Mouse (Mus musculus) thymus, adult 2 months (tissue): Measurements from ENCODE around the gene Dlx1. TPM values are rescaled to one million over a fixed set of nuclear protein-coding genes. Genes with fewer than 3 reads are reported as not detected.

Experiments used
- DNase-seq: peaks from one replicate; pipeline ENCODE4 v3.0.0; 2021
- H3K27ac ChIP-seq: fragments of 200-500 bp; 2 replicates; pipeline ENCODE4 v1.5.1; 2012; ENCODE audit warnings: low read length, control low read depth; ENCODE audit not compliant: control insufficient read depth, insufficient read depth
- H3K27me3 ChIP-seq: fragments of 200-500 bp; 2 replicates; pipeline ENCODE4 v1.6.1; 2012; ENCODE audit warnings: mild to moderate bottlenecking, low read length, moderate library complexity, mixed read lengths; ENCODE audit not compliant: control insufficient read depth, insufficient read depth
- H3K36me3 ChIP-seq: fragments of 200-500 bp; 2 replicates; pipeline ENCODE4 v1.6.1; 2012; ENCODE audit warnings: mild to moderate bottlenecking, low read length, moderate library complexity; ENCODE audit not compliant: control insufficient read depth, insufficient read depth
- H3K4me1 ChIP-seq: fragments of 200-500 bp; replicated peaks from 2 replicates; pipeline ENCODE4 v1.6.1; 2012; ENCODE audit warnings: low read length; ENCODE audit not compliant: control insufficient read depth, insufficient read depth
- H3K4me3 ChIP-seq: fragments of 200-500 bp; 2 replicates; pipeline ENCODE4 v1.5.1; 2012; ENCODE audit warnings: mild to moderate bottlenecking, low read length, control low read depth, moderate library complexity; ENCODE audit not compliant: control insufficient read depth, insufficient read depth
- CTCF ChIP-seq: fragments of 200-500 bp; IDR thresholded peaks from 2 replicates; pipeline ENCODE4 v1.5.1; 2012; ENCODE audit warnings: mild to moderate bottlenecking, control low read depth, low read length, moderate library complexity, borderline replicate concordance; ENCODE audit not compliant: control insufficient read depth, poor library complexity, insufficient read depth; ENCODE audit errors: extremely low read depth
- POLR2A ChIP-seq: fragments of 200-500 bp; IDR thresholded peaks from 2 replicates; pipeline ENCODE4 v1.6.1; 2012; ENCODE audit warnings: mild to moderate bottlenecking, low read length, control low read depth, moderate library complexity; ENCODE audit not compliant: control insufficient read depth, poor library complexity, insufficient read depth; ENCODE audit errors: extremely low read depth
- WGBS: fragments of 180-500 bp; shearing (Covaris S2); methylation state at CpG from one replicate; pipeline ENCODE4 v1.1.7; 2018; 5-methylcytosine and 5-hydroxymethylcytosine counted together
- polyA plus RNA-seq: library from polyadenylated mRNA; depleted of rRNA; stranded (reverse); fragments of >200 nt; gene quantifications from 2 replicates; pipeline ENCODE4 v1.2.3, GENCODE M21; 2012

Gene Dlx1
- polyA plus RNA-seq, 1 experiment = 0.78 TPM

GRCm38 (mm10) chr2:71526595-71527322, 1.2 kb upstream of the Dlx1 start:
- Histone ChIP-seq H3K4me1 (peaks cover 54% of the 10 kb centered on the region), H3K27me3 (peaks cover 31% of the 10 kb centered on the region), H3K4me3 (no peak overlapping the region), H3K27ac (no peak overlapping the region), H3K36me3 (no peaks in the 10 kb centered on the region)
- no peak for DNase-seq
- TF ChIP-seq POLR2A (no peak), CTCF (no peak)
- 8% methylated on average over 10 of the region's 10 CpGs for WGBS

GRCm38 (mm10) chr2:71527323-71528013, 445 bp upstream of the Dlx1 start:
- Histone ChIP-seq H3K27me3 (peaks cover 37% of the 10 kb centered on the region), H3K27ac (no peak overlapping the region), H3K4me3 (no peak overlapping the region), H3K4me1 (peaks cover 55% of the 10 kb centered on the region), H3K36me3 (no peaks in the 10 kb centered on the region)
- no peak for DNase-seq
- WGBS = 11% methylated on average over 24 of the region's 24 CpGs
- TF ChIP-seq POLR2A (no peak), CTCF (no peak)

GRCm38 (mm10) chr2:71528714-71529510, 999 bp downstream of the Dlx1 start:
- 3% methylated on average over 57 of the region's 57 CpGs for WGBS
- Histone ChIP-seq H3K27me3 (peaks cover 45% of the 10 kb centered on the region), H3K4me1 (peaks cover 49% of the 10 kb centered on the region), H3K4me3 (peak overlapping the region; percentile 62), H3K36me3 (no peaks in the 10 kb centered on the region), H3K27ac (no peak overlapping the region)
- TF ChIP-seq POLR2A (no peak), CTCF (no peak)
- no peak for DNase-seq

GRCm38 (mm10) chr2:71529511-71530351, 1.8 kb downstream of the Dlx1 start:
- TF ChIP-seq CTCF (no peak), POLR2A (no peak)
- peak overlapping the region; percentile 62 for H3K4me3 ChIP-seq
- H3K4me1 ChIP-seq = peaks cover 45% of the 10 kb centered on the region
- peaks cover 53% of the 10 kb centered on the region for H3K27me3 ChIP-seq
- WGBS = 2% methylated on average over 60 of the region's 60 CpGs
- H3K36me3 ChIP-seq = no peaks in the 10 kb centered on the region
- peak; percentile 61 for DNase-seq
- H3K27ac ChIP-seq = no peak overlapping the region

- WGBS = 7% methylated on average over 34 of the region's 34 CpGs
- Histone ChIP-seq H3K36me3 (no peaks in the 10 kb centered on the region), H3K27me3 (peaks cover 59% of the 10 kb centered on the region), H3K4me3 (no peak overlapping the region), H3K4me1 (peaks cover 39% of the 10 kb centered on the region), H3K27ac (no peak overlapping the region)
- TF ChIP-seq POLR2A (no peak), CTCF (no peak)
- no peak for DNase-seq
These were observed 2.6 kb downstream of the Dlx1 start for GRCm38 (mm10) chr2:71530391-71531123.
